Mouse (Mus musculus): ENCODE measurements around the gene Zmynd8. TPM values are rescaled to one million over a fixed set of nuclear protein-coding genes. Genes with fewer than 3 reads are reported as not detected.

Gene Zmynd8
- polyA plus RNA-seq, 1 experiment from 2014 or later: 45.3 TPM

DNA sequence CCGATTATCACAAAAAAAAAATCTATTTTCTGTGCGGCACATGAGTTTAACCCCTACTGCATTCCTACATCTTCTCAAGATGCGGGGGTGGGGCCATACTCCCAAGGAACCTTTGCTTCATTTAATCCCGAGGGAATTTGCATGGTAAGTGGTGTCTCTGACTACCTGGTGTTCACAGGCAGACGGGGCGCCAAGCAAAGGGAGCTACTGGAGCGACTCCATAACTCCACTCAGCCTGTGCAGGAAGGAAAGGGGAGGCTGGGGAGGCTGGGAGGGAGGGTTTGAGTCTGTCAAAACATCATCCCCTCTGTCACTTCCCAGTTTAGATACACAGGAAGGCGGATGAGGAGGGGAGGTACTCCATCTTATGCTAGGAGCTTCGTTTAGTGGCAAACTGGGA, 66.5 kb downstream of the Zmynd8 start:
- no peaks in the 10 kb centered on the region for H3K9me3 ChIP-seq (replicated peaks; ENCODE audit: control insufficient read depth, low read length)
- no peak overlapping the region for H3K4me2 ChIP-seq (ENCODE audit: low read depth, low read length)
- no peak for ATAC-seq (ENCODE audit: insufficient read depth, low FRiP score)
- 59% methylated on average over 9 of the region's 9 CpGs for WGBS
- H3K4me1 ChIP-seq (ENCODE audit: control insufficient read depth, insufficient read depth, low read length): peaks cover 6% of the 10 kb centered on the region; the same call in 1 of the 2 replicates
- H3K36me3 ChIP-seq (ENCODE audit: control insufficient read depth, insufficient read depth, low read length): peaks cover 28% of the 10 kb centered on the region
- peak overlapping the region; percentile 3; the same call in 1 of the 2 replicates for H3K9ac ChIP-seq (ENCODE audit: low read length)
- H3K27ac ChIP-seq (ENCODE audit: low read length): peak overlapping the region; percentile 72
- H3K4me3 ChIP-seq (replicated peaks; ENCODE audit: low read length): no peak overlapping the region
- no peaks in the 10 kb centered on the region for H3K27me3 ChIP-seq (ENCODE audit: control insufficient read depth, insufficient read depth, low read length)

DNA sequence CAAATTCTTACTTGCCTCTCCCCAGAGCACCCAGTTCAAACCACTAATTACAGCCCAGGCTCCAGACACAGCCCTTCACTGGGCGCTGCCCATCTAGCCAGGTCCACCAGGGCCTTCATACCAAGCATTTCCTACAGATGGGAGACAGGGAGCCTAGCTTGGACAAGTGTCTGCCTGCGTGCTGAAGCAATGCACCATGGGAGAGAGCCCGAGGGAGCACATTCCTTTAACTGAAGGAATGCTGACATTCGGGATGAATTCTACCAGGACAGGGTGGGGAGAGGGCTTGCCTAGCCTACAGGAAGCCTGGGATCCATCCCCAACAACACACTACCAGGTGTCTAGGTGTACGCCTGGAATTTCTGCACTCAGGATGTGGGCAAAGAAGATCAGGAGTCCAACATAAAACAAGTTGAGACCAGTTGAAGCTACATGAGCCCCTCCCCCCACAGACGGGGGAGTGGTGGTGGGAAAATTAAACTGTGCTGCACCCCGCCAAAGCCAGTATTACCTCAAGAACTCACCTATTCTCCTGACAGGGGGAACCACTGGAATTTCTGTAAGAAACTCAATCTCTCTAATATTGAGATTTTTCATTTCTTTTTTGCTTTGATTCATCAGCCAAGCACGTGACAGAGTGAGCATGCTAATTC, 67.1 kb downstream of the Zmynd8 start:
- Histone ChIP-seq H3K4me1 (ENCODE audit: control insufficient read depth, insufficient read depth, low read length) (peaks cover 6% of the 10 kb centered on the region; the same call in 1 of the 2 replicates), H3K4me3 (replicated peaks; ENCODE audit: low read length) (no peak overlapping the region), H3K27ac (ENCODE audit: low read length) (peak overlapping the region; percentile 83), H3K27me3 (ENCODE audit: control insufficient read depth, insufficient read depth, low read length) (no peaks in the 10 kb centered on the region), H3K9ac (ENCODE audit: low read length) (no peak overlapping the region), H3K4me2 (ENCODE audit: low read depth, low read length) (no peak overlapping the region), H3K36me3 (ENCODE audit: control insufficient read depth, insufficient read depth, low read length) (peaks cover 28% of the 10 kb centered on the region), H3K9me3 (replicated peaks; ENCODE audit: control insufficient read depth, low read length) (no peaks in the 10 kb centered on the region)
- 65% methylated on average over 8 of the region's 8 CpGs for WGBS
- ATAC-seq (ENCODE audit: insufficient read depth, low FRiP score): peak; percentile 11; the same call in 1 of the 2 replicates

DNA sequence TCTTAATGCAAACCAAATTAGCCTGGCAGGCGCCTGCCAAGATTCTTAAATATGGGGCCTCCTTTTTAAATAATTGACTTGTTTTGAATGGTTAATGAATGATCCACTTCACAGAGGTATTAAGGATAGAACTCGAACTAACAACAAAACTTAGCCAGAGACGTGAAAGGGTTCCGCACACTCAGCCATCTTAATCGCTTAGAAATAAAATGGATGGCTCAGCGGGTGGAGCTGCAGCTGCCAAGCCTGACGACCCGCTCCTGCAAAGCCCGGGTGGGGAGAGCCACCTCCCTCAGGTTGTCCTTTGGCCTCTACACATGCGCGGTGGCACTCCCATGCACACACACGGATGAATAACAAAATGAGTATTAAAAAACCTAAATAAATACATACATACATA, 70.0 kb downstream of the Zmynd8 start:
- Histone ChIP-seq H3K27me3 (ENCODE audit: control insufficient read depth, insufficient read depth, low read length) (no peaks in the 10 kb centered on the region), H3K9me3 (replicated peaks; ENCODE audit: control insufficient read depth, low read length) (no peaks in the 10 kb centered on the region), H3K4me1 (ENCODE audit: control insufficient read depth, insufficient read depth, low read length) (peaks cover 9% of the 10 kb centered on the region), H3K36me3 (ENCODE audit: control insufficient read depth, insufficient read depth, low read length) (peaks cover 16% of the 10 kb centered on the region), H3K4me3 (replicated peaks; ENCODE audit: low read length) (no peak overlapping the region), H3K27ac (ENCODE audit: low read length) (peak overlapping the region; percentile 62; the same call in 1 of the 2 replicates), H3K9ac (ENCODE audit: low read length) (no peak overlapping the region), H3K4me2 (ENCODE audit: low read depth, low read length) (no peak overlapping the region)
- no peak for ATAC-seq (ENCODE audit: insufficient read depth, low FRiP score)
- 65% methylated on average over 12 of the region's 12 CpGs for WGBS

DNA sequence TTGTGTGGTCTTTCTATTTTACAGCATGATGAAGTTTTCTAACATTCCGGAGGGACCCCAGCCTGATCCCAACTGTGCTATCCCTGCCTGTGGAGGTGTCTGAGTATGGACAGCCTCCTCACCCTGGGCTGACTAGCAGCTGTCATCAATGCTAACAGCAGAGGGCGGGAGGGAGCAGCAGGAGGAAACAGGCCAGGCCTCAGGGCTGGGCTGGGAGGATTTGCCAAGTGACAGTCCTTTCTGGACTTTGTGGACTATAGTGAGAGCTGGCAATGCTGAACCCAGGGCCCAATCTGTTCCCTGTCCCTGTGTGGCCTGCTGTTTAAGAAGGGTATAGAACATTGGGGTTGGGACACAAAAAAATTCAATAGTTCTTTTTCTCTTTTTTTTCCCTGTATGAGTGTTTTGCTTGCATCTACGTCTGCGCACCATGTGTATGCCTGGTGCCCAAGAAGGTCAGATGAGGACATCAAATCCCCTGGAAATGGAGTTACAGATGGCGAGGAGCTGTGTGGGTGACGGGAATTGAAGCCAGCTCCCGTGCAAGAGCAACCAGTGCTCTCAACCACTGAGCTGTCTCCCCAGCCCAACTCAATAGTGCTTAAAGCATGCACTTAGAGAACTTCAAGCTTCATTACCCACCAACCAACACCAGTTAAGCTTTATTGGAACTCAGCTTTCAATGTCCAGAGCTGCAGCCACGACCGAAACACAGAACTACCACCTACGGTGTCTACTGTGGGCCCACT, 72.7 kb downstream of the Zmynd8 start:
- Histone ChIP-seq H3K4me2 (ENCODE audit: low read depth, low read length) (no peak overlapping the region), H3K36me3 (ENCODE audit: control insufficient read depth, insufficient read depth, low read length) (peaks cover 9% of the 10 kb centered on the region), H3K9ac (ENCODE audit: low read length) (no peak overlapping the region), H3K9me3 (replicated peaks; ENCODE audit: control insufficient read depth, low read length) (no peaks in the 10 kb centered on the region), H3K27me3 (ENCODE audit: control insufficient read depth, insufficient read depth, low read length) (no peaks in the 10 kb centered on the region), H3K27ac (ENCODE audit: low read length) (no peak overlapping the region), H3K4me1 (ENCODE audit: control insufficient read depth, insufficient read depth, low read length) (peaks cover 4% of the 10 kb centered on the region; the same call in 1 of the 2 replicates), H3K4me3 (replicated peaks; ENCODE audit: low read length) (no peak overlapping the region)
- ATAC-seq (ENCODE audit: insufficient read depth, low FRiP score): peak; percentile 57; the same call in 1 of the 2 replicates
- WGBS: 81% methylated on average over 10 of the region's 10 CpGs

DNA sequence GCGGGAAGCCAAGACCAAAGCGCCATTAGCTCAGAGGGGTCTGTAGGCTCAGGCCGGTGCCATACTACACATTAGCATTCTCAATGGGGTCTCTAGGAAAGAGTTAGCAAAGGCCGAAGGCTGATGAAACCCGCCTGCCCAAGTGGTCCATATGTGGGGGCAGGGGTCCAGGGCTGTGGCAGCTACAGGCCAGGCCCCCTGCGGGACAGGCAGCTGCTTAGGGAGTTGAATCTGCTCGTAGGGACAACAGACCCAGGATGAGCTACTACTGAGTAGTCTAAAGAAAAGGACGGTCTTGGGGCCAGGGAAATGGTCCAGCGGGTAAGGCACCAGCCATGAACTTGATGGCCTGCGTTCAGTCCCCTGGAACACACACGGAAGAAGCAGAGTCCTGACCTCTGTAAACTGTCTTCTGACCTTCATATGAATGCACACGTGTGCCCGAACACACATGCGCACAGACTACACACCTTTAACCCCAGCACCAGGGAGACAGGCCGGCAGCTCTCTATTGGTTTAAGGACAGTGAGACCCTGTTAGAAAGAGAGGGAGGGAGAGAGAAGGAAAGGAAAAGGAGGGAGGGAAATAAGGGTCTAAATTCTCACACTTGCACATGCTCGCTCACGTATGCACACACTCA, 73.4 kb downstream of the Zmynd8 start:
- Histone ChIP-seq H3K36me3 (ENCODE audit: control insufficient read depth, insufficient read depth, low read length) (peaks cover 9% of the 10 kb centered on the region), H3K4me3 (replicated peaks; ENCODE audit: low read length) (no peak overlapping the region), H3K27ac (ENCODE audit: low read length) (no peak overlapping the region), H3K9ac (ENCODE audit: low read length) (no peak overlapping the region), H3K4me1 (ENCODE audit: control insufficient read depth, insufficient read depth, low read length) (peaks cover 3% of the 10 kb centered on the region; the same call in 1 of the 2 replicates), H3K27me3 (ENCODE audit: control insufficient read depth, insufficient read depth, low read length) (no peaks in the 10 kb centered on the region), H3K9me3 (replicated peaks; ENCODE audit: control insufficient read depth, low read length) (no peaks in the 10 kb centered on the region), H3K4me2 (ENCODE audit: low read depth, low read length) (no peak overlapping the region)
- WGBS: 95% methylated on average over 17 of the region's 17 CpGs
- ATAC-seq (ENCODE audit: insufficient read depth, low FRiP score): no peak

DNA sequence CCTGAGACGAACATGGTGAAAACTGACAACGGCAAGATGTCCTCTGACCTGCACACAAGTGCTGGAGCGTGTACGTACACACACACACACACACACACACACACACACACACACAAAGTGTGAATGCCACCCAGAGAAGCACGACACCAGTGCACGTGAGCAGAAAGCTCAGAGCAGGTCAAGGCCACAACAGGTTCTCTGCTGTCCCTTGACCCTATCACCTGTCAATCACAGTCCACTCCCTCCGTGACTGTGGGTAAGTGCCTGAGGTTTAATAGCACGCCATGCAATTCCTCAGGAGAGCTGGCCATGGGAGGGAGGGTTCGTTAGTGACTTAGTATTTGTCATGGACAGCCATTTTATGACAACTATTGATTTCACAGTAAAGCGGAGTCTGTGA, 74.0 kb downstream of the Zmynd8 start:
- Histone ChIP-seq H3K9me3 (replicated peaks; ENCODE audit: control insufficient read depth, low read length) (no peaks in the 10 kb centered on the region), H3K36me3 (ENCODE audit: control insufficient read depth, insufficient read depth, low read length) (peaks cover 9% of the 10 kb centered on the region), H3K9ac (ENCODE audit: low read length) (no peak overlapping the region), H3K4me2 (ENCODE audit: low read depth, low read length) (no peak overlapping the region), H3K4me3 (replicated peaks; ENCODE audit: low read length) (no peak overlapping the region), H3K27ac (ENCODE audit: low read length) (no peak overlapping the region), H3K4me1 (ENCODE audit: control insufficient read depth, insufficient read depth, low read length) (peaks cover 3% of the 10 kb centered on the region; the same call in 1 of the 2 replicates), H3K27me3 (ENCODE audit: control insufficient read depth, insufficient read depth, low read length) (no peaks in the 10 kb centered on the region)
- no peak for ATAC-seq (ENCODE audit: insufficient read depth, low FRiP score)
- WGBS: 80% methylated on average over 10 of the region's 10 CpGs

DNA sequence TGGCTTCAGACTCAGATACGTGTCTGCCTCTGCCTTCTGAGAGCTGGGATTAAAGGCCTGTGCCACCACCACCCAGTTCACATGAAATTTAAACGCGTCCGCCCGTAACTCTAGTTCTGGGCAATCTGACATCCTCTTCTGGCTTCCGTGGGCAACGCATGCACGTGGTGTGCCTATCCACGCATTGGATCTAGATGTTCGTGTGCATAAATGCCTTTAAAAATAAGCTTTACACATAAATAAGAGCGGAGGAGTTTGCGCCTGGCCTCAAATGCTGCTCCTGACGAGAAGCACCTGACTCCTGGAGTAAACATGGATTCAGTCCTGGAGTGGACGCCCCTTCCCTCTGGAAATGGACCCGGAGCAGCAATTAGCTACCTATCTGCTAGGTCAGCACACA, 76.3 kb downstream of the Zmynd8 start:
- H3K27ac ChIP-seq (ENCODE audit: low read length): no peak overlapping the region
- no peak for ATAC-seq (ENCODE audit: insufficient read depth, low FRiP score)
- no peaks in the 10 kb centered on the region; the same call in 1 of the 2 replicates for H3K36me3 ChIP-seq (ENCODE audit: control insufficient read depth, insufficient read depth, low read length)
- no peaks in the 10 kb centered on the region for H3K9me3 ChIP-seq (replicated peaks; ENCODE audit: control insufficient read depth, low read length)
- H3K9ac ChIP-seq (ENCODE audit: low read length): no peak overlapping the region
- H3K4me2 ChIP-seq (ENCODE audit: low read depth, low read length): no peak overlapping the region
- no peak overlapping the region for H3K4me3 ChIP-seq (replicated peaks; ENCODE audit: low read length)
- WGBS: 84% methylated on average over 15 of the region's 15 CpGs
- H3K27me3 ChIP-seq (ENCODE audit: control insufficient read depth, insufficient read depth, low read length): no peaks in the 10 kb centered on the region
- peaks cover 3% of the 10 kb centered on the region; the same call in 1 of the 2 replicates for H3K4me1 ChIP-seq (ENCODE audit: control insufficient read depth, insufficient read depth, low read length)

DNA sequence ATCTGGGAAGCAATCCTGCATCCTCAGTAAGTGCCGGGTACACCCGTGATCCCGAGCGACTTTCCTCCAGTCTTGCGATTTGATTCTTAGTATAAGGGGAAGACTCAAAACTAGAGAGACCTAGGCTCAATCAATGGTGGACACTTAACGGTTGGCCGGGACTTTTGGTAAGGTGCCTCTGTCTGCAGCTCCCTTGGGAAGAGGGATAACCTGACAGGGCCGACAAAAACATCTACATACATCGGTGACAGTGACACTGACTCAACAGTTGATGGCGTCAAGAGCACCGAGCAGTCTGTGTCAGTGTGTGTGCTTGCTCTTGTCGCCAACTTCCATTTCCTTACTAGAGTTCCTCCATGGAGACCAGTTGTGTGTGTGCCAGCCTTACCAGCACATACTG, 77.1 kb downstream of the Zmynd8 start:
- H3K9me3 ChIP-seq (replicated peaks; ENCODE audit: control insufficient read depth, low read length): no peaks in the 10 kb centered on the region
- no peak overlapping the region for H3K9ac ChIP-seq (ENCODE audit: low read length)
- peaks cover 3% of the 10 kb centered on the region; the same call in 1 of the 2 replicates for H3K4me1 ChIP-seq (ENCODE audit: control insufficient read depth, insufficient read depth, low read length)
- H3K27ac ChIP-seq (ENCODE audit: low read length): peak overlapping the region; percentile 71; the same call in 1 of the 2 replicates
- H3K4me3 ChIP-seq (replicated peaks; ENCODE audit: low read length): no peak overlapping the region
- H3K4me2 ChIP-seq (ENCODE audit: low read depth, low read length): no peak overlapping the region
- ATAC-seq (ENCODE audit: insufficient read depth, low FRiP score): no peak
- H3K36me3 ChIP-seq (ENCODE audit: control insufficient read depth, insufficient read depth, low read length): no peaks in the 10 kb centered on the region; the same call in 1 of the 2 replicates
- WGBS: 89% methylated on average over 12 of the region's 12 CpGs
- H3K27me3 ChIP-seq (ENCODE audit: control insufficient read depth, insufficient read depth, low read length): no peaks in the 10 kb centered on the region
